Mouse (Mus musculus) MEL (cell line): ENCODE measurements around the gene Trmt5.

Source experiments
- CTCF ChIP-seq, 3 experiments: IDR thresholded peaks in 2 of 3; conservative IDR thresholded peaks in 1 of 3; 2 replicates each; pipeline ENCODE4 v1.5.1; 2011 to 2012; ENCODE audit warnings: low read length in 3 of 3, low read depth in 2 of 3, mild to moderate bottlenecking in 2 of 3, improper control_type of control experiment in 1 of 3, inconsistent platforms in 1 of 3, mixed read lengths in 1 of 3, moderate library complexity in 1 of 3; ENCODE audit not compliant: control insufficient read depth in 1 of 3, insufficient read depth in 1 of 3, poor library complexity in 1 of 3, severe bottlenecking in 1 of 3
- ELF1 ChIP-seq: IDR thresholded peaks from 2 replicates; pipeline ENCODE4 v1.6.1; 2014; ENCODE audit warnings: low read depth, mild to moderate bottlenecking, inconsistent platforms, low read length, improper control_type of control experiment, moderate library complexity
- EP300 ChIP-seq, 2 experiments: IDR thresholded peaks; 2 replicates each; pipeline ENCODE4 v1.6.1; 2011; ENCODE audit warnings: improper control_type of control experiment in 2 of 2, low read length in 2 of 2, low read depth in 1 of 2, mild to moderate bottlenecking in 1 of 2
- JUND ChIP-seq: IDR thresholded peaks from 2 replicates; pipeline ENCODE4 v1.6.1; 2011; ENCODE audit warnings: low read depth, mild to moderate bottlenecking, improper control_type of control experiment, low read length
- KAT2A ChIP-seq: conservative IDR thresholded peaks from 2 replicates; pipeline ENCODE4 v1.6.1; 2012; ENCODE audit warnings: low read depth, low read length, improper control_type of control experiment, inconsistent platforms
- POLR2A ChIP-seq, 2 experiments: IDR thresholded peaks; 2 replicates each; pipeline ENCODE4 v1.6.1; 2011 to 2012; ENCODE audit warnings: low read length in 2 of 2, mild to moderate bottlenecking in 2 of 2, control low read depth in 1 of 2, improper control_type of control experiment in 1 of 2, low read depth in 1 of 2, moderate library complexity in 1 of 2; ENCODE audit not compliant: control insufficient read depth in 1 of 2, insufficient read depth in 1 of 2, poor library complexity in 1 of 2
- USF1 ChIP-seq: IDR thresholded peaks from 2 replicates; pipeline ENCODE4 v1.6.1; 2014; ENCODE audit warnings: low read depth, mild to moderate bottlenecking, inconsistent platforms, low read length, improper control_type of control experiment, moderate library complexity
- ZC3H11A ChIP-seq: IDR thresholded peaks from 2 replicates; pipeline ENCODE4 v1.6.1; 2012; ENCODE audit warnings: low read depth, mild to moderate bottlenecking, inconsistent platforms, low read length, improper control_type of control experiment

DNA sequence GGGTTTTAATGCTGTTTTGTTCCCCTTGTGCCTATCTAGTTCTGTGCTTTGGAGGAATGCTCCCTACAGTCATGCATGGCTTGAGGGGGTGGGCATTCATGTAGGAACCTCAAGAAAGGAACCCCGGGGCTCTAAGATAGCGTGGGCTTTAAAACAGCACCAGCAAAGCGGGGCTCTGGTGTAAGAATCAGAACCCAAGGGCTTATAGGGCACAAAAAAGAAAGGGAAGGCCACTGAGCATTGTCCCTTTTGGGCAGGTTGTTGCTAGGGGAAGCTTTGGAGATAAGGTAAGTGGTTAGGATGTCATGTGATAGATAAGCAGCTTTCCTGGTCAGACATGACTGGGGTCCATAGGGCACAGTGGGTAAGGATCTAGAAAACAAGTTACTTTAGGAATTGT lies 2.1 kb upstream of the Trmt5 start:
- no peak for TF ChIP-seq ZC3H11A
- no peak for TF ChIP-seq ELF1
- TF ChIP-seq JUND: no peak
- TF ChIP-seq USF1: peak; percentile 33; the same call in 1 of the 2 replicates
- TF ChIP-seq EP300 (IDR thresholded peaks at IDR 0.05; ENCODE audit: low read depth in 1 of 2, low read length in 2 of 2): no peak
- no peak for TF ChIP-seq CTCF (IDR thresholded peaks at IDR 0.05 in 2 of 3, conservative IDR thresholded peaks at IDR 0.05 in 1 of 3; ENCODE audit: control insufficient read depth in 1 of 3, insufficient read depth in 1 of 3, low read depth in 2 of 3, low read length in 3 of 3, poor library complexity in 1 of 3, severe bottlenecking in 1 of 3)
- no peak for TF ChIP-seq KAT2A
- no peak for TF ChIP-seq POLR2A (IDR thresholded peaks at IDR 0.05; ENCODE audit: control insufficient read depth in 1 of 2, insufficient read depth in 1 of 2, low read depth in 1 of 2, low read length in 2 of 2, poor library complexity in 1 of 2)
